Mouse (Mus musculus) common myeloid progenitor, adult 5-6 weeks (primary cell): Measurements from ENCODE around the gene Tmem135. TPM values are rescaled to one million over a fixed set of nuclear protein-coding genes. Genes with fewer than 3 reads are reported as not detected.
"Not testable (repeated sequence)": the region's sequence is repeated elsewhere in the genome, so short reads cannot be mapped to it uniquely, and the experiment has no call there.

Source experiments
- ATAC-seq: replicated peaks from 2 replicates; pipeline ENCODE4 v1.8.0; 2016; ENCODE audit warnings: low read depth, mild to moderate bottlenecking, moderate TSS enrichment, inconsistent platforms; ENCODE audit not compliant: poor library complexity, severe bottlenecking
- total RNA-seq: library from RNA; stranded (forward); fragments of 200-1000, 187-1606 nt; gene quantifications from 2 replicates; pipeline ENCODE4 v1.2.3, GENCODE M21; 2017

The Tmem135 gene
- total RNA-seq, 1 experiment from 2014 or later, result 22.3 TPM

DNA sequence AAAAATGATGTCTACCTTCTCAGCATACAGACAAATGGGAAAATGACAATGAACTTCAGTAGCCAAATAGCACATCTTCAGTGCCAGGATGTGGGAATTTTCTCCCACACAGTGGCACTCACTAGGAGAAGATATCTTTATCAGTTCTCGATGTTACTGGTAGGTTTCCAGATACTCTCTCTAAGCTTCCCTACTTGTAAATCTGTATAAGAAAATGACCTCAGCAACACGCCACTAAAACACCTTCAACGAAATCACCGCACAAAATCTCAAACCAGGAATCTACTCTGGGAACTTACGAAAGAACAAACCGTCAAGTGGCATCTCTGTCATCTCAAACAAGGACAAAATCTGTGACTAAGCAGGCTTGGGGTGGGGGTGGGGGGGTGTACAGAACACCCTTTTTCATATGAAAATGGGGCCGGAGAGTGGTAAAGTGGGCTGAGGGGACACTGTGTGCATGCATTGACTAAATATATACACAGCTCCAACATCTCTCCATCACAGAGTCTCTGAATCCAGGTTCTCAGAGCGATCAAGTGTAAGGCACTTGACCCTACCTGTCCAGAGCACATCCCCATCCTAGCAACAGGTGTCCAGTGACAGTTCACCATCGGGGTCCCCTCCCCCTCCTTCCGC, 66.2 kb downstream of the Tmem135 start:
- no peak for ATAC-seq

DNA sequence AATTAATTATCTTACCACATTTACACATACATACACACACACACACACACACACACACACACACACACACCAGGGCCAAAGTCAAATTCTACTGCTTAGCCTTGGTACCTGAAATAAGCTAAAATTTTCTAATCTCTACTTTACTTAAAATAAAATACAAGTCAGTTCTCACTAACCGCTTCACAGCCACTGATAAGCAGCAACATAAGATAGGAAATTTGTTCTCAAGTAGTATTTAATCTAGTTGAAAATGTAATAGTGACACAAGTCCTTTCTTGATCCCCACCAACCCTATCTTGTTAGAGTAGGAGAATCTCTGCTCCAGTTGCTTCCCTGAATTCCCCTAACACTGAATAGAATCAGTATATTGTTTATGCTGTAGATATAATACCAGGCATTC, 67.6 kb downstream of the Tmem135 start:
- ATAC-seq, result no peak

DNA sequence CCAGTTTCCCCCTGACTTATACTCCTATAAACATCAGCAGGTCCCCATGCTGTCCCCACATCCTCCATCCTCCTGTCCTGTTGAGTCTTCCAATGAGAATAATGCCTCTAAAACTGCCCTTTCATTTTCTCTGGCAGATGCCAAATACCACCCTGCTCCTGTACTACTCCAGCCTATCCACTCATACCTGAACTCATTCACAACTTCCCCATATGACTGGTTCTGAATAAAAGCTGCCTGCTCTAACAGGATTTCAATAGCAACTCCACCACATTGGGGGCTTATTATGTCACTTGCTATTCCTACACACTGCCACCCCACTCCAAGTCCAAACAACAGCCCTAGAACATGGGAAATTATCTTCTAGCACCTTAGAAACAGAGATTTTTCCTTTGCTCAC, 68.7 kb downstream of the Tmem135 start:
- ATAC-seq, result no peak

DNA sequence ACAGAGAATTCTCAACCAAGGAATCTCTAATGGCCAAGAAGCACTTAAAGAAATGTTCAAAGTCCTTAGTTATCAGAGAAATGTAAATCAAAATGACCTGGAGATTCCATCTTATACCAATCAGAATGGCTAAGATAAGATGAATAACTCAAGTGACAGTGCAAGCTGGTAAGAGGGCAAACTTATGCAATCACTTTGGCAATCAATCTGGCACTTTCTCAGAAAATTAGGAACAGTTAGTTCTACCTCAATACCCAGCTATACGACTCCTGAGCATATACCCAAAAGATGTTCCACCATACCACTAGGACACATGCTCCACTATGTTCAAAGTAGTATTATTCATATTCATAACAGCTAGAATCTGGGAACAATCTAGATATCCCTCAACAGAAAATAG, 74.1 kb downstream of the Tmem135 start:
- no peak for ATAC-seq

DNA sequence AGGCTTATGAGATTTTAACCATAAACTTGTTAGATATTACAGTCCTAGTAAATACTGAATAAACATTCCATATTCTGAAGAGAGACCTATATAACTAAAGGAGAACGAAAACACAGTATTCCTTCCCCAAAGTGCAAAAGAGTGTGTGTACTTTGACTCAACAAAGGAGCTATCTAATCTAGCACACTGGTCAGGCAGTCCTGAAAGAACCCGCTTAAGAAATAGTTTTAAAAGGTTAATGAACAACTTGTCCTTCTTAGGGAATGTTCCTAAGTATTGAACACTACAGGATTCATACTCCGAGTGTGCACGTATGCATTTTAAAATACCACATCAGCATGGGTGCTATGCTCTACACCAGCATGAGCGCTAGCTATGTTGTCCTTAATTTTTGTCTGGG, 76.3 kb downstream of the Tmem135 start:
- no peak for ATAC-seq

DNA sequence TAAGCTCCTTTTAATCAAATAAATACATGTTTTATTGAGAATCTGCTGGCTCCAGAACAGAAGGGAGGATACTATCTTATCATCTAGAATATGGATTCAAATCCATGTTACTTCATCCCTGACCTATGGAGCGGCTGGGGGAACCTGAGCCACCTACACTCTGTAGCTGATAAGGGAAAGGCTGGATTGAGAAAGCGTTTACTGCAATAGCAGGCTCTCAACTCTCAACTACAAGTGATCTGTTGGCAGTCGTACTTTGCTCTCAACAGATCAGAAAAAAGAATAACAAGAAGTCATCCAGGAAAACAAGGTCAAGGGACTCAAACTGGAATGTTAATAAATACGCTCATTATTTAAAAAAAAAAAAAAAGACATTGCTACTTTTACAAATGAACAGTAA, 77.3 kb downstream of the Tmem135 start:
- no peak for ATAC-seq

GRCm38 (mm10) chr7:89326202-89326601, 77.8 kb downstream of the Tmem135 start:
- ATAC-seq, result peak; percentile 68; the same call in 1 of the 2 replicates

- ATAC-seq, result not testable (repeated sequence)
These were observed 81.3 kb downstream of the Tmem135 start for GRCm38 (mm10) chr7:89322741-89323140.

DNA sequence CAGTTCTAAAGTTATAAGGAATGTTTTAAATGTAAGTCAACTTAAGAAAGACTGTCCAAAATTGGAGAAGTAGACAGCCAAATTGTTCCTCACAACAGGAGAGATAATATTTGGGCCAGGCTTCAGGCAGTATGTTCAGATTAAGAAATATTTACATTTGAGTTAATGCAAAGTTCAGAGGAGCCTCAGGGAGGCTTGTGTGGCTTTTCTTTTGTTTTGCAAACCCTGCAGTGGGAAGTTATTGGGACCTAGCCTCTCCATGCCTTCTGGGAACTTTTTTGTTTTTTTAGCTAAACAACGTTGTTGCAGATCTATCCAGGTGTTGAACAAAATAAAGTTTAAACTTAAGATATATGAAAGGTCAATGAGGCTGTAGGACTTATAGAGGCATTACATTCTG, 84.7 kb downstream of the Tmem135 start:
- ATAC-seq, result no peak

DNA sequence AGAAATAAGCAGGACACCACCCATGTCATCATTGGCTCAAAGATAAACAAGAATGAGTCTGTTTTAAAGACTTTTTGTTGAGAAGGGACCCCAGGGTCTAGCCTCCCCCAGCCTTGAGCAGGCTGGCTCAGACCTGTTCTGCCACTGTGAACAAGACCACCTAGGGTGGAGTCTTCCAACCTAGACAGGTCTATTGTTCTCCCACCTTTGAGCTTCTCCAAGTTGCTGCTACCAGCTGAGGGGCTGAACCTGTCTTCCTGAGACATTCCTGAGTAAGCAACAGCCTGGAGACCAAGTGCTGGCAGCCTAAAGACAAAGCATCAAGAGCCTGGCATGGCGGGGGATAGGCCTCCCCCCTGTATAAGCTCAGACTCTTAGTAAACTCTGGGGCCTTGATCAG, 86.9 kb downstream of the Tmem135 start:
- ATAC-seq, result not testable (repeated sequence)

DNA sequence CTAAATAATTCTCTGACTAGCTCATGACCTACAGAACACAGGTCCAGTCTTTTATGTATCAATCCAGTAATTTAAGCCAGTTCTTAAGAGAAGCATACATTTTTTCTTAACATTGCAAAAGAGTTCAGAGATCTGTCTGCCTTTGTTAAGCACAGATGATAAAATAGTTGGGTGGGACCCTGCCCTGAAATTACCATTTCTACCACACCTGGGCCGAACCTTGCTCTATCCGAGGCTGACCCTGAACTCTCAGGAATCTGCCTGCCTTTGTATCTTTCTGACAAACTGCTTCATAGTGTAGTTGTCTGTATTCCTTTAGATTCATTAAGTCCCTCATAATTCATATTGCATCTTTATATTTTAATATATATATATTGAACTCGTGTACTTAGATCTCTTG, 87.9 kb downstream of the Tmem135 start:
- no peak for ATAC-seq

- no peak for ATAC-seq
These were observed 92.5 kb downstream of the Tmem135 start for GRCm38 (mm10) chr7:89311555-89311954.

DNA sequence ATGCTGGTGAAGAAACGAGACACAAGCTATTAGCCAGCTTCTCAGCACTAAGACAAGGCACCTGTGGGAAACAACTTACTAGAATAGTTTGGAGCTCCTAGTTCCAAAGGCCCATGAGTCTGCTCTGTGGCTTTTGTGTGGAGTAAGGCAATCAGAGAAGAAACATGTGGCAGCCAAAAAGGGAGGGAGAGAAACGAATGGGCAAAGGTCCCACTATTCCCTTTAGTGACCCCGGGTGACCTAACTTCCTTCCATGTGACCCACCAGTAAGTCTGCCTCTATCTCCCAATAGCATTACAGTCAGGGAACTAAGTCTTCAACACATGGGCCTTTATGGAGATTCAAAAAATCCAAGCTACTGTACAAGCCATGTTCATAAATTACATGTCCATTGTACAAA, 95.1 kb downstream of the Tmem135 start:
- peak; percentile 28 for ATAC-seq

DNA sequence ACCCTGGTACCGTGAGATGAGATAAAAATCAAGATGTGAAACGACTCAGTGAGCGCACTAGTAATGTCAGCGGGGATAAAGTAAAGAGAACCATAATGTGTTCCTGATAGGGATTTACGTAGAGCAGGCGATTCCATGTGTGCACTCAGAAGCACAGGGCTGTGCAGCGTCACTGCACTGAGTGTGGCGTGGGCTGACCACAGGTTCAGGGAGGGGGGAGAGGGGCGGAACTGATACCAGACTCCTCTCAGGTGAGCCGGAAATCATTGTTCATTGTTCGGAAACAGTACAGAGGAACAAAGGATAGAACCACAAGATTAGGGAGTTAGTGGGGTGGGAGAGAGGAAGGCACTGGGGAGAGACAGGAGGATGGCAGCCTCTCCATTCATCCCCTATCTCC, 95.8 kb downstream of the Tmem135 start:
- peak; percentile 91 for ATAC-seq

DNA sequence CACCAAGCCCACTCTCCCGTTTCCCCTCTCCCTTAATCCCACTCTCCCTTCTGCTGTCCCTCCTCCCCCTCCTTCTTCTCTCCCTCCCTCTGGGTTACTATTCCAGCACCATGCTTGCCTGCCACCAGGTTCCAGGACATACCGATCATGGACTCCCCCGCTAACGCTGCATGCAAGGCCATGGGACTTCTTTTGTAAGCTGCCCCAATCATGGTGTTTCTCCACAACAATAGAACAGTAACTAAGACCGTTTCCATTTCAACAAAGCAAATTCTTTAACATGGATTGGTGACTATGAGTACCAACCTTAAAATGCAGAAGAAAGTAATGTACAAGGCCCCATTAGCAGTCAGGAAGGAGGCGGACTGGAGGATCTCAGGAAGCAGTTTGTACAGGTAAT, 97.2 kb downstream of the Tmem135 start:
- ATAC-seq, result no peak

DNA sequence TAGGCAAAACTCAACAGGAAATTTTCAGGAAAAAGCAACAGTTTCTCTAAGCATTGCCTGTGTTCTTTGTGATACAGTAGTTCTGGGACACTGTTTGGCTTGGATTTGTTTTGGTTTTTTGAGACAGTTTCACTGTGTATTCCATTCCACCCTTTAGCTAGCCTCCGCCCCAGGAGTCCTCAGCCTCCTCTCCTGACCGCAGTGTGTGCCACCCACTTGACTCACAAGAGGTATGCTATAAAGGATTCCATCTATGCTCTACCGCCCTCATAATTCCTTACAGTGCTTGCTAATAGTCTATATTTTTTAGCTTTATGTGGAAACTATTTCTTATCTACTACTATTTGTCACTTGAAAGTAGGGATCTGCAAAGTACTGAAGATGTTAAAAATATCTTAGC, 99.1 kb downstream of the Tmem135 start:
- ATAC-seq, result no peak

DNA sequence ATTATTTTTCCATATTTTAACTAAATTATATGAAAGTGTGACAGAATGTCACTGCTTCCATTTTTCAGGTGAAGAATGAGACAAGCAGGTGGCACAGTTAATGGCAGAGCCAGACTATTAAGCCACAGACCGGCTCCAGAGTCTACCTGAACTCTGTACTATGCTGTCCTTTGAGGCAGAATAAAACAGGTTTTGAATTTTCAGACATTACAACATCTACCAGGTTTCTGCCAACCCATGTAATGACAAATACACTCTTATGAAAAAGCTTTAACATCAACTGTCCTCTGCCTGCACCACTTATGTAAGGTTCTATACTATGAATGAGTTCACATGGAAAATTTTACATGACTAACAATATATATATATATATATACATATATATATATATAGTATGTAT, 100.3 kb downstream of the Tmem135 start:
- no peak for ATAC-seq

DNA sequence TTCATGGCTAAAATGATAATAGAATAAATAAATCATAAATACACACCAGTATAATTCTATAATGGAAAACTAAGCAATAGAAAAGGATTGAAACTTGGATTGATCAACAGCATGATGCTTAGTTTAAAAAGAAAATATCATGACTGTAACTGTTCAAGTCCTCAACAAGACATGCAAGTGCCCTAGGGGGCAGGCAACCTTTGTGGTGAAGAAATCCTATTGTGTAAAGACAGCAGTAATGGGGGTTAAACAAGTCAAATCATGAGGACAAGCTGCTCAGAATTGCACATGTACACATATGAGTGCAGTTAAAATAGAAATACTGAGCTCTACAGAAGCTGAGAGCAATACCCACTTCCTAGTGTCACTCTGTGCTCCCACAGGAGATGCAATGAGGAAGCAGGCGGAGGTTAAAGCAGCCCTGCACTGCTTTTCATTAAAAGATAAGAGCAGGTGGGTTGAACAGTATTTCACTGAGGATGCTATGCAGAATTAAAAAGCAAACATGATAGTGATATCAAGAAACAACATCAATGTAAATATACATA, 105.0 kb downstream of the Tmem135 start:
- peak; percentile 58 for ATAC-seq

DNA sequence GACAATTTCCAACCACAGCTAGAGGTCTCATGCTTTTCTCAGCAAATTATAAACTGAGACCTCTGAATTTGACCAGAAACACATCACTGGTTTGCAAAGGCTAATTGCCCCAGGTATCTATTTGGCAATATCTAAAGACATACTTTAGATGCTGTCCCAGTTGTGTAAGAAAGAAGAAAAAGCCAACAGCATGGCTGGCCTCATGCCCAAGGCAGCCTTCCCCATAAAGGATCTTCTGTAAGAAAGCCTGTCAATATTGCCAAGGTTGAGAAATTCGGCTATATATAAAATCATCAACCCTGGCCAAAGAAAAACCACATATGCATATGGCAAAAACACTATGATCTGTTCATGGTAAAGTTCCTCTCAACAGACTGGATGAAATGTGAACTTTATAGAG, 107.1 kb downstream of the Tmem135 start:
- no peak for ATAC-seq

GRCm38 (mm10) chr7:89282664-89283063, 121.4 kb downstream of the Tmem135 start:
- ATAC-seq, result no peak

DNA sequence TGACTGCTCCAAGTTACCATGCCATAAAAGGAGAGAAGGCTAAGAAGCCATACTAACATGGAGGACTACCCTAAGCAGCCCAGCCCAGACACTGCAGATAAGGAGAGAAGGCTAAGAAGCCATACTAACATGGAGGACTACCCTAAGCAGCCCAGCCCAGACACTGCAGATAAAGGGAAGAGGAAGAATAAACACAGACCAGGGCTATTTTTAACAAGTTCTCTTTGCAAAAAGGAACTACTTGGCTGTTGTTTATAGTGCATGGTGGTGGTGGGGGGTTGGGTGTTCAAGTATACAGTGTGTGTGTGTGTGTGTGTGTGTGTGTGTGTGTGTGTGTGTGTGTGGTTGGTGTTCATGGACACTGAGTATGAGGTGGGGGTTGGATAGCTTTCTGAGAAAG, 133.6 kb downstream of the Tmem135 start:
- ATAC-seq, result peak; percentile 89

DNA sequence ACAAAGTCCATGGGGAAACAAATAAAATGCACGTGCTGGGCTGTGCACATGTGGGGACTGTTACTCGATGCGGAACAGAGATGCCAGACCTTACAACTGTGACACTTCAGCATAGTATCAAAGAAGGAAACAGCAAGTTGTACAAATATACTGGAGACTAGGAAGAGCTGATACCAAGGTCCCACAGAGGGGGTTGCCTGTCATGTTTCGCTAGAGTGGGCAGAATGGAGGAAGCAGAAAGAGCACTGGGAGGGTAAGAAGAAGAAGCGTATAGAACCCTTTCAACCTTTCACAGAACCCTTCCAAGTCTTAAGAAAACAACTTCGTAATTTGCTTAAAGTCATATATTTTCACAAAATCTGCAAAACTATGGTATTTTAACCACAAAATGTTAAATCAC, 134.2 kb downstream of the Tmem135 start:
- no peak for ATAC-seq
